Mouse (Mus musculus) Patski (cell line): ENCODE data around the gene 1700025G04Rik. TPM values are rescaled to one million over a fixed set of nuclear protein-coding genes. Genes with fewer than 3 reads are reported as not detected.
A peak's percentile ranks its signal among the peaks of the same experiment; 100 is the strongest.

Experiments
- ATAC-seq: fragments of 100-300 bp; one replicate; pipeline ENCODE4 v1.8.0; 2021
- CTCF ChIA-PET: fragments of 350-600 bp; sonication (Branson Sonifier 250); formaldehyde crosslinking; loops from one replicate; lab custom pipeline; 2022; ENCODE audit warnings: inconsistent platforms; lab: Charles Lee
- POLR2A ChIA-PET: fragments of 350-600 bp; sonication (Branson Sonifier 250); formaldehyde crosslinking; loops from one replicate; lab custom pipeline; 2022; ENCODE audit warnings: antibody characterized with exemption, inconsistent platforms; lab: Charles Lee
- DNase-seq: peaks from one replicate; pipeline ENCODE4 v3.0.0-alpha.2; 2011; ENCODE audit warnings: low read depth, low spot score
- H3K27me3 ChIP-seq: fragments of 371-371 bp; one replicate; pipeline ENCODE4 v1.5.1; 2021
- CTCF ChIP-seq: fragments of 100-300 bp; IDR thresholded peaks from one replicate; pipeline ENCODE4 v1.5.1; 2021
- in situ Hi-C: fragments of 300-500 bp; cut with MboI; formaldehyde crosslinking; loops from 3 replicates; pipeline ENCODE4 v1.11.1; 2018; ENCODE audit warnings: low pct_unique_long_range_greater_than_20kb, mixed read lengths
- polyA plus RNA-seq: library from polyadenylated mRNA; unstranded; gene quantifications from one replicate; pipeline ENCODE4 v1.2.3, GENCODE M21; 2021

1700025G04Rik gene
- polyA plus RNA-seq, 1 experiment from 2014 or later: 56.7 TPM

DNA sequence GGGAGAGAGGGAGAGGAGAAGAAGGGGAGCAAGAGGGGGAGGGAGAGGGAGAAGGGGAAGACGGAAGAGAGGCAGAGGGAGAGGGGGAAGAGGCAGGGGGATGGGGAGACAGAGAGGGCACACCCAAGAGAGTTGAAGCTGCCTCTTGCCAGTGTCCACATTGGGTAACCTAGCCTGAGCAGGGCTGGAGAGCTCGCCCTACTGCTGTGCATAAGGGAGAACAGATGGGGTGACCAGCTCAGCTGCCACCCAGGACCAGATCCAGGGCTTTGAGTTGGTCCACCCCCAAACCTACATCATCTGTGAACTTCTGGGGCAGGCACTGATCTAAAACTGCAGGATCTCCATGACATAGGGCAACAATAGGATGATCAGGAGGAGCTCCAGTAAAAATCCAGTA is 125.1 kb downstream of the 1700025G04Rik start:
- CTCF ChIA-PET: interaction anchor here (1.4 kb wide), 1 partner anchor 13 kb away, joined by 3 read pairs; no protein-coding TSS in a partner anchor
- ATAC-seq: no peak
- no peaks in the 10 kb centered on the region for H3K27me3 ChIP-seq
- no peak for DNase-seq
- in situ Hi-C loops: no loop called here
- no peak for TF ChIP-seq CTCF
- POLR2A ChIA-PET: no interaction called here

DNA sequence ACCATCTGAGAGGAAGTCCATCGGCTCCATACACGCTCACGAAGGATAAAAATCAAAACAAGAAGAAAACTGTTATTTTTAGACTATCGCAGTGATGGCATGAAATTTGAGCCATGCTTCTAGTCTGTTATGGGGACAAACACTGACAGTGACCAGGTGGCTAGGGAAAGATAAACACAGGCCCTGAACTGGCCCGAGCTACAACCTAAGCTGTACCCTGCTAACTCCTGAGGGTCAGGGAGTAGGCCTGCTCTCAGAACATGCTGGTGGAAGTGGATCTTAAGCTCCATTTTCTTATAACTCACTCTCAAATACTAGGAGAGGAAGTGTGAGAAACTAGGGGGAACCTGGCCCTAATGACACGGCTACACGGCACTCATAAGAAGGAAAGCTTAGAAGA is 126.7 kb downstream of the 1700025G04Rik start:
- H3K27me3 ChIP-seq: no peaks in the 10 kb centered on the region
- TF ChIP-seq CTCF: no peak
- ChIA-PET CTCF (interaction anchor here (1.4 kb wide), 1 partner anchor 11 kb away, joined by 3 read pairs; no protein-coding TSS in a partner anchor), POLR2A (no interaction called here)
- DNase-seq: no peak
- in situ Hi-C loops: no loop called here
- no peak for ATAC-seq

DNA sequence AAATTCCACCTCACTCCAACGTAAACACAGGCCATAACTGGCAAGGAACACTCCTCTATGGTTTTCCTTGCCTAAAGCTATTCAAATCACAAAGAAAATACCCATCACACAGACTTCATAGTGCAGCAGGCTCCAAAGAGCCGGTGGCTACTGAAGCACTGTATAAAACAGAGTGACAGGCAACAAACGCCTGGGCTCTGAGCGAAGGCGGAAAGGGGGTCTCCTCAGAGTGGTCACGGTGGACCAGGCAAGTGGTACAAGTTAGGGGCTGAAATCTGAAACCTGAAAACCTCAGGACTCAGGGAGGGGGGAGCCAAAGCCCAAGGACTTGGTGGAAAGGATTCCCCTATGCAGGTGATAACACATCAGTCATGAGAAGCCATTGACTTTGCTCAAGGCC is 127.8 kb downstream of the 1700025G04Rik start:
- ATAC-seq: no peak
- no peaks in the 10 kb centered on the region for H3K27me3 ChIP-seq
- POLR2A ChIA-PET: no interaction called here
- in situ Hi-C loops: no loop called here
- no peak for TF ChIP-seq CTCF
- CTCF ChIA-PET: no interaction called here
- DNase-seq: no peak

DNA sequence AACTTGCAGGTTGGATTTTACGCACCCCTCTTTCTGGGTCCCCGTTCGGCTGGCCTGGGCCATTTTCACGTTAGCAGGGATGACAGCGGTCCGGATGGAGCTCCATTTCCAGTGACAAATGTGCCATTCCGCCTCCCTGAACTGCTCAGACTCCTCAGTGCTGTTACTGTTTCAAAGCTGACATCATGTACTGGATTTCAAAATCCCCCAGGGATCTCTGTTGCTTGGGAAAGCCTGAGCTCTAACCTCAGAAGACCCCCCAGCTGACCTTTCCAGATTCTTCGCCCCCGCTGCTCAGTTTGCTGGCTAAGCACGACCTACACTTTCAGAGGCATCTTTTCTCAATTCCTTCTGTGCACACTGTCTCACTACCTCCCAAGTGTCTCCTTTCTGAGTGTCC is 128.7 kb downstream of the 1700025G04Rik start:
- CTCF ChIA-PET: interaction anchor here (1.2 kb wide), 1 partner anchor 9 kb away, joined by 5 read pairs; no protein-coding TSS in a partner anchor

DNA sequence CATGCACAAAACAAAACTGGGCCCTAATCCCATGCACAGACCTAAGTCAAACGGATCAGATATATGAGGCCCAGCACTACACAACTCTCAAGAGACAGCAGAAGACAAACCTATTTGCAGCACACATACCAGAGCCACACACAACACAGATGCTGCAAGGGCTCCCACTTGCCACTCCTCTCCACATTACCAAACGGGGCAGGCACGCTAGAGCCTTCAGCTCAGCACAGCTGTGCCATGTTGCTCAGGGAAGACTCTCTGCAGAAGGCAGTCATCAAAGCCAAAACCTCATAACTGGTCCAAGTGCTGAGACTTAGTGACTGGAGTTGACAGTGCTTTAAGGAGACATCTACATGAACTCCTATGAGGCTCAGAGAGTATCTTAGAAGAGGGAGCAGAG is 130.9 kb downstream of the 1700025G04Rik start:
- ATAC-seq (no peak), DNase-seq (no peak)
- no peaks in the 10 kb centered on the region for H3K27me3 ChIP-seq
- in situ Hi-C loops: no loop called here
- CTCF ChIA-PET: interaction anchor here (0.6 kb wide), 1 partner anchor 11 kb away, joined by 3 read pairs; no protein-coding TSS in a partner anchor
- TF ChIP-seq CTCF: no peak
- POLR2A ChIA-PET: interaction anchor here (0.7 kb wide), 1 partner anchor 113 kb away, joined by 3 read pairs; no protein-coding TSS in a partner anchor

More for the DNA sequence above, 128.7 kb downstream of the 1700025G04Rik start:
- no peak for TF ChIP-seq CTCF
- in situ Hi-C loops: no loop called here
- POLR2A ChIA-PET: no interaction called here
- H3K27me3 ChIP-seq: no peaks in the 10 kb centered on the region
- ATAC-seq (no peak), DNase-seq (no peak)

DNA sequence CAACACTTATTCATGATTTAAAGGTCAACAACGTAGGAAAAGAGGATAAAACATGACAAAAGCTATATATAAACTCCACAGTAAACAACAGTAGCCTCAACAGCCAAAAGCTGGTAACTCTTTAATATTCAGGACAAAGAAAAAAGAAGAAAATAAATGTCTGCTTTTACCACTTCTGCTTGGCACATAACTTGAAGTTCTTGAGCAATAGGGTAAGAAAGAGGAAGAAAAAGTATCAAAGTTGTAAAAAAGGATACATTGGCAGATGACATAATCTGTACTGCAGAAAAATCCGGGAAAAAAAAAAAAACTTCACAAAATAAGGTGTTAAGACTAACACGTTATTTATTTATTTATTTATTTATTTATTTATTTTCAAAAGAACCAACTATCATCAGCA is 131.5 kb downstream of the 1700025G04Rik start:
- ATAC-seq: no peak
- in situ Hi-C loops: no loop called here
- no peak for DNase-seq
- POLR2A ChIA-PET: interaction anchor here (0.7 kb wide), 1 partner anchor 114 kb away, joined by 3 read pairs; no protein-coding TSS in a partner anchor
- CTCF ChIA-PET: interaction anchor here (0.6 kb wide), 1 partner anchor 11 kb away, joined by 3 read pairs; no protein-coding TSS in a partner anchor
- no peaks in the 10 kb centered on the region for H3K27me3 ChIP-seq
- no peak for TF ChIP-seq CTCF

DNA sequence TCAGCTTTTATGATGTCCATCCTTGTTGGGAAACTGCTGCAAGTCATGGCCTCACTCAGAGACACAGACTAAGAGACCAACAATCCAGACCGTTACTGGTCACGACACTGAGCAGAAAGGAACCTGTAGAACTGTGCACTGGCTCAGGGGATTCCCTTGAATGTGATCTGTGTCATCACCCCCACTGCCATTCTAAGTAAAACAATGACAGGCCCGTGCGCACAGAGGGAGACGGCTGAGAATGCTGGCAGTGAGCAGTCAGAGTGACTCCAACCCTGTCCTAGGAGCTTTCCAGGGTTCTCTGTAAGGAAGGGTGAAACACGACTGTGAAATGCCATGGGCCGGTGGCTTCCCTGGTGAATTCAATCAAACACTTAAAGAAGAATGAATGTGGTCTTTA is 132.3 kb downstream of the 1700025G04Rik start:
- no peak for TF ChIP-seq CTCF
- ATAC-seq: no peak
- no peaks in the 10 kb centered on the region for H3K27me3 ChIP-seq
- POLR2A ChIA-PET: no interaction called here
- in situ Hi-C loops: no loop called here
- CTCF ChIA-PET: no interaction called here
- DNase-seq: no peak

DNA sequence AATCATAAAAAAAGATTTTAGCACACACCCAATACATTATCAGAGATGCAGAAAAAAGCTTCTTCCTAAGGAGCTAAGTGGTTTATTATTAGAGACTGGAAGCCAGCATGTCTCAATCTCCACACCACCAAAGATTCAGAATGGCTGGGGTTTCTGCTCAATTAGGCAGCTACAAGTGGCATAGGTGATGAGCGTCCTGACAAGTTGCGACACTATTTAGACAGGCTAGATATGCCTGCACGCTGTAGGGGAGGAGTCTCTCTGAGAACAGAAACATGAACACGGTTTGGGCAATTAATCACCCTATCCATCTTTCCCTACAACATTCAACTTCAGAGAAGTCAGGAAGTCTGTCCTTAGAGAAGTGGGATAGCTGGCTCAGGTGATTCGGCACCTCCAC is 134.1 kb downstream of the 1700025G04Rik start:
- DNase-seq (no peak), ATAC-seq (no peak)
- H3K27me3 ChIP-seq: no peaks in the 10 kb centered on the region
- in situ Hi-C loops: no loop called here
- CTCF ChIA-PET: no interaction called here
- POLR2A ChIA-PET: no interaction called here
- no peak for TF ChIP-seq CTCF

DNA sequence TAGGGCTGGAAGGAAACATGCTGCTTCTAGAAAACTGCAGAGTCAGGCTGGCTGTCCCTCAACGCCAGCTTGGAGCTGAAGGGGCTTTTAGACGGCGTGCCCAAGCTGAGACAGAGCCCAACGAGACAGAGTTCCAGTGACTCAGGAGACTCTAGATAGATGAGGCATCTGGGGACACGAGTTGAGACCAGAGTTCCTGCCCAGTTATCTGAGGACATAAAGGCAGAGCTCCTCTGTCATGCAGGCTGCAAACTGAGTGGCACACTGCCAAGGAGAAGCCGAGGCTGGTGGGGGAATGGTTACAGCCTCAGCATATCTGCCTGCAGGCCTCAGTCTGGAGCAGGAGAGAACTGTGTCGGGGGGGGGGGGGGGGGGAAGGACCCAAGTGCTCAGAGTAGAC is 136.4 kb downstream of the 1700025G04Rik start:
- DNase-seq: peak; percentile 43
- peak; percentile 26 for ATAC-seq

DNA sequence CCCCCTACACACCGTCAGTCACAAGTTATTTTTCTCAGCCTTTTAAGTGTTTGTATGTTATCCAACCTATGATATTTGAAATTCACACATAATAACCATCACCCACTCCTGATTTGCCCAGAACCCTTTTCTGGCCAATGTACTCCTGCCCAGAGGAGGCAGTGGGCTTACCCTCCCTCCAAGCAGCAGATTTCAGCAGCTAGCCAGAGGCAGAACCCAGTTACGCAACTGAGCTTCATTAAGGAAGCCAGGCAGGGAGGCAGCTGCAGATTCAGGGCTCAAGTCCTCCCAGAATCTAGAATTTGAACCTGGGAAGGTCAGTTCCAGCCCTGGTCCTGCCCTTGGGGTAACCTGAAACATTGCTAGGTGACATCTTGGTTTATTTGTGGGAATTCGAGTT is 141.9 kb downstream of the 1700025G04Rik start:
- no peaks in the 10 kb centered on the region for H3K27me3 ChIP-seq
- CTCF ChIA-PET: interaction anchor here (0.8 kb wide), 1 partner anchor 11 kb away, joined by 3 read pairs; no protein-coding TSS in a partner anchor
- TF ChIP-seq CTCF: no peak
- ATAC-seq (no peak), DNase-seq (no peak)
- POLR2A ChIA-PET: no interaction called here
- in situ Hi-C loops: no loop called here

More for the DNA sequence above, 136.4 kb downstream of the 1700025G04Rik start:
- in situ Hi-C loops: no loop called here
- ChIA-PET POLR2A (interaction anchor here (1.2 kb wide), 1 partner anchor 98 kb away, joined by 3 read pairs; no protein-coding TSS in a partner anchor), CTCF (no interaction called here)
- TF ChIP-seq CTCF: no peak
- H3K27me3 ChIP-seq: no peaks in the 10 kb centered on the region

DNA sequence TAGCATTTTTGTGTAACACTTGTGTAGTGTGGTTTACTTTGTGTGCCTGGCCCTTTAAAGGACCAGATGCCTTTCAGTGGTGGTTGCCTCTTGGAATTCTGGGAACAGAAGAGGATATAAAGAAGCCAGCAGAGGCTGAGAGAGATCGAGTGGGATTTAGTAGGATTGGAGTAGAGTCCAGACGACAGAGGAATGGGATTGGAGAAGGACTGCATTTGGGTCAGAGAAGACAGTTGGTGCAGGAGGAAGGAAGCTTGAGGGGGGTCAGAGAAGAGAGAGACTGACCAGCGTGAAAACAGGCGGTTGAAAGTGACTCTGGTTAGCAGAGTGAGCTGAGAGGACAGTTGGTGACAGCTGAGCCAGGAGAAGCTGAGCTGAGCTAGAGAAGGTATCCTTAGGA is 142.4 kb downstream of the 1700025G04Rik start:
- CTCF ChIA-PET: interaction anchor here (0.8 kb wide), 1 partner anchor 11 kb away, joined by 3 read pairs; no protein-coding TSS in a partner anchor
- no peak for TF ChIP-seq CTCF
- POLR2A ChIA-PET: no interaction called here
- in situ Hi-C loops: no loop called here
- no peak for DNase-seq
- H3K27me3 ChIP-seq: no peaks in the 10 kb centered on the region
- no peak for ATAC-seq
